Mouse (Mus musculus): Measurements from ENCODE around the gene Usp37.

DNA sequence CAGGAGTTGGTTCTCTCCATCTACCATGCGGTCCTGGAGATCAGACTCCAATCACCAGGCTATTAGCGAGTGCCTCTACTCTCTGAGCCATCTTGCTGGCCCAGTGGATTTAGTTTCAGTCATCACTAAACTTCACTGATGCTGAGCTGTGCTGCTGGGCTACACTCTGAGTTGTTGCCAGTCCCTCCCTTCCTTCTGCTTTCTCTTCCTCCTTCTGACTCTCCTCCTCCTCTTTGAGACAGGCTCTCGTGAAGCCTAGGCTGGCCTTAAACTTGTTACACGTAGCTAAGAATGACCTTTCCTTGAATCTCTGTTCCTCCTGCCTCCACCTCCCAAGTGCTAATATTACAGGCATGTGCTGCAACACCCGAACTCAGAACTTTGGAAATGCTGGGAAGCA, 15.0 kb upstream of the Usp37 start:
- TF ChIP-seq CTCF (IDR thresholded peaks at IDR 0.05; ENCODE audit: low read depth) (no peak), EP300 (optimal IDR thresholded peaks at IDR 0.05) (no peak)

Measured in stomach, postnatal 0 days (tissue).